Mouse (Mus musculus): ENCODE measurements around the gene Madcam1.

- TF ChIP-seq USF1 (IDR thresholded peaks at IDR 0.05; ENCODE audit: low read depth) (no peak), MYOG (IDR thresholded peaks at IDR 0.05; ENCODE audit: control insufficient read depth, extremely low read depth, insufficient read length) (no peak), CTCF (IDR thresholded peaks at IDR 0.05; ENCODE audit: control insufficient read depth, insufficient read depth, insufficient read length) (no peak)
Observed at GRCm38 (mm10) chr10:79697916-79698315, 33.6 kb downstream of the Madcam1 start.
